Mouse (Mus musculus): ENCODE measurements around the gene Enpep.

- TF ChIP-seq CHD2 (IDR thresholded peaks at IDR 0.05; ENCODE audit: low read length), result no peak
- no peak for TF ChIP-seq CHD1 (IDR thresholded peaks at IDR 0.05; ENCODE audit: low read depth, low read length)
- no peak for TF ChIP-seq ETS1 (conservative IDR thresholded peaks at IDR 0.05; ENCODE audit: low read depth, low read length)
- TF ChIP-seq MAFK (IDR thresholded peaks at IDR 0.05; ENCODE audit: insufficient replicate concordance, low read length), result no peak
- no peak for TF ChIP-seq CTCF (conservative IDR thresholded peaks at IDR 0.05 in 1 of 2, IDR thresholded peaks at IDR 0.05 in 1 of 2; ENCODE audit: low read depth in 2 of 2, low read length in 2 of 2)
- no peak for TF ChIP-seq JUND (conservative IDR thresholded peaks at IDR 0.05; ENCODE audit: low read depth, low read length)
- no peak for TF ChIP-seq SIN3A (IDR thresholded peaks at IDR 0.05; ENCODE audit: low read length)
- TF ChIP-seq ZKSCAN1 (IDR thresholded peaks at IDR 0.05; ENCODE audit: borderline replicate concordance, low read depth, low read length), result no peak
- TF ChIP-seq RCOR1 (conservative IDR thresholded peaks at IDR 0.05; ENCODE audit: low read depth, low read length), result no peak
- no peak for TF ChIP-seq MAX (IDR thresholded peaks at IDR 0.05; ENCODE audit: low read length)
These were observed 10.2 kb upstream of the Enpep start for GRCm38 (mm10) chr3:129342767-129343166.
